Mouse (Mus musculus): ENCODE measurements around the gene Vwa3b. TPM values are rescaled to one million over a fixed set of nuclear protein-coding genes. Genes with fewer than 3 reads are reported as not detected.

The Vwa3b gene
- 0.04 and 0.06 TPM in 2 replicates for polyA plus RNA-seq (2012; rRNA removed)

DNA sequence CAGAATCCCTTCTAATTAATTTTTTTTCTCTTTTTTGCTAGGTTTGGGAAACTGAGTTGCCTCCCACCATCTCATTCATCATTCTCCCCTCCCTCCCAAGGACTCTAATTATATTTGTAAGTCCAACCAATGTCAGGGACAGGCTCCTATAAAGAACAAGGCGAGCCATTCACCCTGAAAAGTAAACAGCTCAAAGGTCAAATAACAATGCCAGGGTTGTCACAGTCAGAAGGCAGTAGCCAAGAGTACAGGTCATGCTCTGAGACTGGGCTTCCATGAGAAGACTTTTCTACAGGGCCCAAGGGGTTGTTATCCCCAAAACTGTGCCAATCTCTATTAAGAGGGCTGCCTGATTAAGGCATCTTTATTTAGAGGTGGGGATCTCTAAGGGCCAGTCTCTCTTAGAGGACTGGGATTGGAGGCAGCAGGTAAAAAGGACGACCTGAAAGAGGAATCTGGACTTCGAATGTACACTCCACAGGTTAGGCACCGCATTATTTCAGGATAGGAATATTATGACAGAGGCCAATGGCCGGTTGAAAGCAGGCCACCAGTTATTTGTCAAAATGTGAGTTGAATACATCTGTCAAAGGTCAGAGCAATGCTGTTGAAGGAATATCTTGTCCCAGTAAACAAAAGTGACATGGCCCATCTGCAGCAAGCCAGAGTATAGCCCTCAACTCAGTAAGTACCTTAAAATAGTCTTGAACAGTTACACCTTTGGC lies at the start of gene Vwa3b:
Gene Vwa3b, plus strand, starts transcription at position 635 of the 725 bp plus-strand sequence.
- no peak for TF ChIP-seq CTCF (IDR thresholded peaks at IDR 0.05; ENCODE audit: extremely low read depth, insufficient read length, insufficient replicate concordance, low read depth, low read length)
- TF ChIP-seq POLR2A (IDR thresholded peaks at IDR 0.05; ENCODE audit: low read depth, low read length): no peak
- no peaks in the 10 kb centered on the region for H3K36me3 ChIP-seq (ENCODE audit: control insufficient read depth, insufficient read depth, low read length)
- peaks cover 24% of the 10 kb centered on the region for H3K4me1 ChIP-seq (ENCODE audit: control insufficient read depth, insufficient read depth, insufficient read length, low read length)
- WGBS: 31% methylated on average over 5 of the region's 5 CpGs
- H3K27me3 ChIP-seq (ENCODE audit: control insufficient read depth, insufficient read depth, low read length): no peaks in the 10 kb centered on the region
- H3K27ac ChIP-seq (ENCODE audit: insufficient read depth, low read depth, low read length): peak within 1 kb of the TSS; percentile 83
- no peak within 1 kb of the TSS for H3K4me3 ChIP-seq (ENCODE audit: low read depth, low read length)

GRCm38 (mm10) chr1:36976770-36977169 lies 49.6 kb upstream of the Vwa3b start:
- H3K4me1 ChIP-seq (ENCODE audit: control insufficient read depth, insufficient read depth, insufficient read length, low read length): no peaks in the 10 kb centered on the region

GRCm38 (mm10) chr1:36982191-36982961 lies 44.0 kb upstream of the Vwa3b start:
- H3K4me3 ChIP-seq (ENCODE audit: low read depth, low read length): no peak overlapping the region
- 84% methylated on average over 9 of the region's 9 CpGs for WGBS
- H3K36me3 ChIP-seq (ENCODE audit: control insufficient read depth, insufficient read depth, low read length): no peaks in the 10 kb centered on the region
- no peak overlapping the region for H3K27ac ChIP-seq (ENCODE audit: insufficient read depth, low read depth, low read length)
- no peak for TF ChIP-seq CTCF (IDR thresholded peaks at IDR 0.05; ENCODE audit: extremely low read depth, insufficient read length, insufficient replicate concordance, low read depth, low read length)
- TF ChIP-seq POLR2A (IDR thresholded peaks at IDR 0.05; ENCODE audit: low read depth, low read length): no peak
- no peaks in the 10 kb centered on the region for H3K27me3 ChIP-seq (ENCODE audit: control insufficient read depth, insufficient read depth, low read length)
- H3K4me1 ChIP-seq (ENCODE audit: control insufficient read depth, insufficient read depth, insufficient read length, low read length): no peaks in the 10 kb centered on the region

More at GRCm38 (mm10) chr1:36976770-36977169, 49.6 kb upstream of the Vwa3b start:
- Histone ChIP-seq H3K36me3 (ENCODE audit: control insufficient read depth, insufficient read depth, low read length) (no peaks in the 10 kb centered on the region), H3K27ac (ENCODE audit: insufficient read depth, low read depth, low read length) (no peak overlapping the region), H3K27me3 (ENCODE audit: control insufficient read depth, insufficient read depth, low read length) (no peaks in the 10 kb centered on the region), H3K4me3 (ENCODE audit: low read depth, low read length) (no peak overlapping the region)
- WGBS: 68% methylated on average over 4 of the region's 4 CpGs
- TF ChIP-seq POLR2A (IDR thresholded peaks at IDR 0.05; ENCODE audit: low read depth, low read length) (no peak), CTCF (IDR thresholded peaks at IDR 0.05; ENCODE audit: extremely low read depth, insufficient read length, insufficient replicate concordance, low read depth, low read length) (no peak)

DNA sequence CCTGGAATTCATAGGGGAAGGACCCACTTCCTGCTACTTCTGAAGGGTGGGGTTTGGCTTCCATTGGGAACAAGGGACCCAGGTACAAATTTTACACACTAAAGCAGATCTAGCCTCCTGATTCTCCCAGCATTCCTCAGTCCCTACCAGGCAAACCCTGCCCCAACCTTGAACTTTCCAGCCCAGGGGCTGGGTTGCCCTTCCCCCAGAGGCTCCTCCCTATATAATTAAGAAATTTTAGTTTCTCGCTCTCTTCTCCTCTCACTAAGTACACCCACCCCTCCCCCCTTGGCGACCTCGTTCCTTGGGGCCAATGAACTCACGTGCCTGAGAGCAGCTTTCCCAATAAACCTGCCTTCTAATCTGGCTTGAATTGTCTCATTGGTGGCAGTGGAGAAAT lies 42.6 kb upstream of the Vwa3b start:
- Histone ChIP-seq H3K4me3 (ENCODE audit: low read depth, low read length) (no peak overlapping the region), H3K4me1 (ENCODE audit: control insufficient read depth, insufficient read depth, insufficient read length, low read length) (no peaks in the 10 kb centered on the region), H3K27ac (ENCODE audit: insufficient read depth, low read depth, low read length) (no peak overlapping the region), H3K27me3 (ENCODE audit: control insufficient read depth, insufficient read depth, low read length) (no peaks in the 10 kb centered on the region), H3K36me3 (ENCODE audit: control insufficient read depth, insufficient read depth, low read length) (no peaks in the 10 kb centered on the region)
- 39% methylated on average over 4 of the region's 4 CpGs for WGBS
- TF ChIP-seq POLR2A (IDR thresholded peaks at IDR 0.05; ENCODE audit: low read depth, low read length) (no peak), CTCF (IDR thresholded peaks at IDR 0.05; ENCODE audit: extremely low read depth, insufficient read length, insufficient replicate concordance, low read depth, low read length) (no peak)

GRCm38 (mm10) chr1:36984406-36984805 lies 42.0 kb upstream of the Vwa3b start:
- TF ChIP-seq POLR2A (IDR thresholded peaks at IDR 0.05; ENCODE audit: low read depth, low read length) (no peak), CTCF (IDR thresholded peaks at IDR 0.05; ENCODE audit: extremely low read depth, insufficient read length, insufficient replicate concordance, low read depth, low read length) (no peak)
- WGBS: 57% methylated on average over 6 of the region's 6 CpGs
- H3K4me3 ChIP-seq (ENCODE audit: low read depth, low read length): no peak overlapping the region
- 0 out of 2 replicates have a peak, but pooled peaks cover 1% of the 10 kb centered on the region for H3K4me1 ChIP-seq (ENCODE audit: control insufficient read depth, insufficient read depth, insufficient read length, low read length)
- H3K36me3 ChIP-seq (ENCODE audit: control insufficient read depth, insufficient read depth, low read length): no peaks in the 10 kb centered on the region
- no peaks in the 10 kb centered on the region for H3K27me3 ChIP-seq (ENCODE audit: control insufficient read depth, insufficient read depth, low read length)
- H3K27ac ChIP-seq (ENCODE audit: insufficient read depth, low read depth, low read length): no peak overlapping the region

- no peaks in the 10 kb centered on the region for H3K27me3 ChIP-seq (ENCODE audit: control insufficient read depth, insufficient read depth, low read length)
- H3K27ac ChIP-seq (ENCODE audit: insufficient read depth, low read depth, low read length): no peak overlapping the region
- WGBS: 78% methylated on average over 6 of the region's 6 CpGs
- TF ChIP-seq CTCF (IDR thresholded peaks at IDR 0.05; ENCODE audit: extremely low read depth, insufficient read length, insufficient replicate concordance, low read depth, low read length) (no peak), POLR2A (IDR thresholded peaks at IDR 0.05; ENCODE audit: low read depth, low read length) (no peak)
- no peaks in the 10 kb centered on the region for H3K36me3 ChIP-seq (ENCODE audit: control insufficient read depth, insufficient read depth, low read length)
- H3K4me1 ChIP-seq (ENCODE audit: control insufficient read depth, insufficient read depth, insufficient read length, low read length): peaks cover 8% of the 10 kb centered on the region; the same call in 1 of the 2 replicates
- no peak overlapping the region for H3K4me3 ChIP-seq (ENCODE audit: low read depth, low read length)
Measured at GRCm38 (mm10) chr1:36985896-36986295, 40.5 kb upstream of the Vwa3b start.
